Mouse (Mus musculus) limb, embryonic 11.5 days (tissue): ENCODE results near the gene 4933427D14Rik. TPM values are rescaled to one million over a fixed set of nuclear protein-coding genes. Genes with fewer than 3 reads are reported as not detected.

Source experiments
- ATAC-seq: fragments of 200-750 bp; cut with Nextera tagmentation; 2 replicates; pipeline ENCODE4 v1.8.0; 2017; ENCODE audit warnings: low read depth; ENCODE audit not compliant: insufficient number of reproducible peaks, low FRiP score, low TSS enrichment
- DNase-seq: peaks from one replicate; pipeline ENCODE4 v3.0.0-alpha.2; 2015; ENCODE audit warnings: low spot score
- H3K27ac ChIP-seq: fragments of 300-500 bp; sonication (generic); replicated peaks from 2 replicates; pipeline ENCODE4 v1.5.1; 2014; ENCODE audit warnings: low read depth, mild to moderate bottlenecking, low read length
- H3K27me3 ChIP-seq: fragments of 300-500 bp; sonication (generic); 2 replicates; pipeline ENCODE4 v1.6.1; 2014; ENCODE audit warnings: mild to moderate bottlenecking, low read length, mixed read lengths; ENCODE audit not compliant: control insufficient read depth, insufficient read depth
- H3K36me3 ChIP-seq: fragments of 300-500 bp; sonication (generic); 2 replicates; pipeline ENCODE4 v1.6.1; 2014; ENCODE audit warnings: mild to moderate bottlenecking, low read length, moderate library complexity, mixed read lengths; ENCODE audit not compliant: control insufficient read depth, insufficient read depth
- H3K4me1 ChIP-seq: fragments of 300-500 bp; sonication (generic); 2 replicates; pipeline ENCODE4 v1.6.1; 2014; ENCODE audit warnings: low read length, mixed read lengths; ENCODE audit not compliant: control insufficient read depth, insufficient read depth
- H3K4me2 ChIP-seq: fragments of 300-500 bp; sonication (generic); 2 replicates; pipeline ENCODE4 v1.6.1; 2014; ENCODE audit warnings: low read depth, mild to moderate bottlenecking, moderate library complexity; ENCODE audit not compliant: severe bottlenecking
- H3K4me3 ChIP-seq: fragments of 300-500 bp; sonication (generic); 2 replicates; pipeline ENCODE4 v1.5.1; 2014; ENCODE audit warnings: low read depth, low read length
- H3K9ac ChIP-seq: fragments of 300-500 bp; sonication (generic); 2 replicates; pipeline ENCODE4 v1.6.1; 2014; ENCODE audit warnings: mild to moderate bottlenecking, low read length
- H3K9me3 ChIP-seq: fragments of 300-500 bp; sonication (generic); 2 replicates; pipeline ENCODE4 v1.6.1; 2016; ENCODE audit warnings: low read length; ENCODE audit not compliant: control insufficient read depth
- WGBS: fragments of 180-500 bp; shearing (Covaris S2); extraction: QIAGEN DNeasy Blood & Tissue Kit; methylation state at CpG from one replicate; pipeline ENCODE4 v1.1.7; 2014; 5-methylcytosine and 5-hydroxymethylcytosine counted together
- polyA plus RNA-seq: library from polyadenylated mRNA; unstranded; fragments of >200 nt; fragmentation: Nextera tagmentation; extraction: Ambion mirVana; gene quantifications from 2 replicates; pipeline ENCODE4 v1.2.1, GENCODE M21; 2014

The 4933427D14Rik gene
- polyA plus RNA-seq, 1 experiment from 2014 or later: 11.0 TPM

GRCm38 (mm10) chr11:72132266-72132665 is 75.0 kb downstream of the 4933427D14Rik start:
- no peak overlapping the region for H3K27ac ChIP-seq
- ATAC-seq (no peak), DNase-seq (no peak)
- H3K4me1 ChIP-seq: peaks cover 3% of the 10 kb centered on the region; the same call in 1 of the 2 replicates
- H3K4me2 ChIP-seq: no peak overlapping the region
- no peak overlapping the region for H3K4me3 ChIP-seq
- H3K27me3 ChIP-seq: peaks cover 47% of the 10 kb centered on the region
- no peak overlapping the region for H3K9ac ChIP-seq
- H3K36me3 ChIP-seq: no peaks in the 10 kb centered on the region
- WGBS: 20% methylated on average over 3 of the region's 3 CpGs
- no peaks in the 10 kb centered on the region for H3K9me3 ChIP-seq

GRCm38 (mm10) chr11:72131697-72132096 is 75.6 kb downstream of the 4933427D14Rik start:
- H3K27ac ChIP-seq: no peak overlapping the region
- WGBS: 100% methylated on average over 1 of the region's 1 CpGs
- peaks cover 42% of the 10 kb centered on the region for H3K27me3 ChIP-seq
- H3K4me2 ChIP-seq: no peak overlapping the region
- no peak overlapping the region for H3K9ac ChIP-seq
- H3K4me3 ChIP-seq: no peak overlapping the region
- no peaks in the 10 kb centered on the region for H3K9me3 ChIP-seq
- DNase-seq (no peak), ATAC-seq (no peak)
- peaks cover 3% of the 10 kb centered on the region; the same call in 1 of the 2 replicates for H3K4me1 ChIP-seq
- H3K36me3 ChIP-seq: no peaks in the 10 kb centered on the region

GRCm38 (mm10) chr11:72130905-72131304 is 76.4 kb downstream of the 4933427D14Rik start:
- H3K36me3 ChIP-seq: no peaks in the 10 kb centered on the region
- ATAC-seq: no peak
- H3K27ac ChIP-seq: no peak overlapping the region
- H3K4me3 ChIP-seq: no peak overlapping the region
- H3K4me1 ChIP-seq: peaks cover under 1% of the 10 kb centered on the region; the same call in 1 of the 2 replicates
- 74% methylated on average over 3 of the region's 3 CpGs for WGBS
- no peak overlapping the region for H3K4me2 ChIP-seq
- H3K27me3 ChIP-seq: peaks cover 34% of the 10 kb centered on the region
- DNase-seq: no peak
- H3K9ac ChIP-seq: no peak overlapping the region
- no peaks in the 10 kb centered on the region for H3K9me3 ChIP-seq

- no peaks in the 10 kb centered on the region for H3K9me3 ChIP-seq
- no peak overlapping the region for H3K27ac ChIP-seq
- H3K4me2 ChIP-seq: no peak overlapping the region
- 71% methylated on average over 3 of the region's 3 CpGs for WGBS
- no peaks in the 10 kb centered on the region for H3K36me3 ChIP-seq
- H3K4me1 ChIP-seq: no peaks in the 10 kb centered on the region
- no peak overlapping the region for H3K4me3 ChIP-seq
- H3K9ac ChIP-seq: no peak overlapping the region
- DNase-seq (no peak), ATAC-seq (no peak)
- peaks cover 29% of the 10 kb centered on the region for H3K27me3 ChIP-seq
Measured at GRCm38 (mm10) chr11:72130472-72130871, 76.8 kb downstream of the 4933427D14Rik start.

- Histone ChIP-seq H3K4me2 (no peak overlapping the region), H3K9me3 (no peaks in the 10 kb centered on the region), H3K36me3 (no peaks in the 10 kb centered on the region), H3K27ac (no peak overlapping the region), H3K4me3 (no peak overlapping the region), H3K4me1 (no peaks in the 10 kb centered on the region), H3K27me3 (peaks cover 25% of the 10 kb centered on the region), H3K9ac (no peak overlapping the region)
- ATAC-seq (no peak), DNase-seq (no peak)
- 10% methylated on average over 11 of the region's 11 CpGs for WGBS
Measured at GRCm38 (mm10) chr11:72130021-72130420, 77.2 kb downstream of the 4933427D14Rik start.

- Histone ChIP-seq H3K4me3 (no peak overlapping the region), H3K4me2 (no peak overlapping the region), H3K9me3 (no peaks in the 10 kb centered on the region), H3K27me3 (peaks cover 17% of the 10 kb centered on the region), H3K27ac (no peak overlapping the region), H3K36me3 (no peaks in the 10 kb centered on the region), H3K9ac (no peak overlapping the region), H3K4me1 (no peaks in the 10 kb centered on the region)
- ATAC-seq (no peak), DNase-seq (no peak)
- 69% methylated on average over 8 of the region's 8 CpGs for WGBS
Measured at GRCm38 (mm10) chr11:72129032-72129894, 78.0 kb downstream of the 4933427D14Rik start.

GRCm38 (mm10) chr11:72127450-72128189 is 79.6 kb downstream of the 4933427D14Rik start:
- no peak for DNase-seq
- WGBS: 71% methylated on average over 5 of the region's 5 CpGs
- Histone ChIP-seq H3K9me3 (no peaks in the 10 kb centered on the region), H3K4me2 (no peak overlapping the region), H3K36me3 (no peaks in the 10 kb centered on the region), H3K9ac (no peak overlapping the region), H3K4me3 (no peak overlapping the region), H3K4me1 (no peaks in the 10 kb centered on the region), H3K27me3 (peaks cover under 1% of the 10 kb centered on the region; the same call in 1 of the 2 replicates), H3K27ac (no peak overlapping the region)
- ATAC-seq: no peak

- Histone ChIP-seq H3K4me2 (no peak overlapping the region), H3K4me3 (no peak overlapping the region), H3K9ac (no peak overlapping the region), H3K36me3 (no peaks in the 10 kb centered on the region), H3K9me3 (no peaks in the 10 kb centered on the region), H3K27ac (no peak overlapping the region), H3K27me3 (no peaks in the 10 kb centered on the region), H3K4me1 (no peaks in the 10 kb centered on the region)
- DNase-seq: no peak
- WGBS: 68% methylated on average over 3 of the region's 3 CpGs
- ATAC-seq: no peak
Measured at GRCm38 (mm10) chr11:72125781-72126180, 81.5 kb downstream of the 4933427D14Rik start.
